In genomic region chr15:97361771-97362171, GRCm38 (mm10) we compare ENCODE assay signal across 10 mouse cellular contexts.
DNase-seq lines count a peak whose midpoint lies in the region; ATAC-seq lines count a peak whose summit lies in the region.
"Had no signal": no experiment of that assay in that cellular context is flagged by ENCODE, and none has a peak within 500 bp of the region (broad histone marks: within the 10 kb centered on the region; RNA-seq: fewer than 3 reads in every experiment).

No protein-coding gene starts in this region.

- DNase-seq in midbrain, embryonic 10.5 days (ENCODE audit: low spot score): no peak
- DNase-seq in induced T-regulatory cell, adult 2 months (ENCODE audit: low read depth): peak; percentile 87
- no peak for DNase-seq in Muller cell, postnatal 12 days (ENCODE audit: inconsistent ontology term)
- DNase-seq in adrenal gland, postnatal 25 days: no peak
- no peak for DNase-seq in kidney, postnatal 10 days

- ATAC-seq in midbrain, embryonic 13.5 days: no peak
- ATAC-seq in neutrophil, adult 5-6 weeks (ENCODE audit: extremely low read depth, insufficient number of reproducible peaks, low FRiP score, poor library complexity, severe bottlenecking): peak; percentile 53
- ATAC-seq in hindbrain, embryonic 16.5 days: no peak
- ATAC-seq: forebrain, embryonic 15.5 days had no signal

- H3K27ac ChIP-seq in midbrain, embryonic 10.5 days (replicated peaks): 0 out of 2 replicates have a peak overlapping the region, but pooled peaks have one; percentile 23
- H3K27ac ChIP-seq in midbrain, embryonic 13.5 days: no peak overlapping the region
- no peak overlapping the region for H3K27ac ChIP-seq in hindbrain, embryonic 16.5 days (ENCODE audit: low read depth, low read length)
- H3K27ac ChIP-seq: forebrain, embryonic 15.5 days; neural tube, embryonic 12.5 days had no signal

- H3K4me1 ChIP-seq in midbrain, embryonic 10.5 days: peaks cover 5% of the 10 kb centered on the region; the same call in 1 of the 2 replicates
- peaks cover 12% of the 10 kb centered on the region; the same call in 1 of the 2 replicates for H3K4me1 ChIP-seq in midbrain, embryonic 13.5 days (replicated peaks)
- H3K4me1 ChIP-seq in hindbrain, embryonic 16.5 days (ENCODE audit: control insufficient read depth, insufficient read depth, low read depth, low read length): no peaks in the 10 kb centered on the region
- H3K4me1 ChIP-seq: forebrain, embryonic 15.5 days; neural tube, embryonic 12.5 days had no signal

- no peaks in the 10 kb centered on the region for H3K9me3 ChIP-seq in midbrain, embryonic 10.5 days (replicated peaks)
- H3K9me3 ChIP-seq in midbrain, embryonic 13.5 days: no peaks in the 10 kb centered on the region
- H3K9me3 ChIP-seq in hindbrain, embryonic 16.5 days (ENCODE audit: control insufficient read depth, low read length): no peaks in the 10 kb centered on the region
- H3K9me3 ChIP-seq: forebrain, embryonic 15.5 days; neural tube, embryonic 12.5 days had no signal

- no peak overlapping the region for H3K4me2 ChIP-seq in midbrain, embryonic 13.5 days (replicated peaks)
- H3K4me2 ChIP-seq in hindbrain, embryonic 16.5 days (ENCODE audit: low read length): no peak overlapping the region
- H3K4me2 ChIP-seq: forebrain, embryonic 15.5 days; neural tube, embryonic 12.5 days had no signal

- no peaks in the 10 kb centered on the region for H3K36me3 ChIP-seq in midbrain, embryonic 10.5 days
- no peaks in the 10 kb centered on the region for H3K36me3 ChIP-seq in midbrain, embryonic 13.5 days
- H3K36me3 ChIP-seq in hindbrain, embryonic 16.5 days (ENCODE audit: control insufficient read depth, insufficient read depth, low read length): no peaks in the 10 kb centered on the region
- H3K36me3 ChIP-seq: forebrain, embryonic 15.5 days; neural tube, embryonic 12.5 days had no signal

- H3K4me3 ChIP-seq in midbrain, embryonic 10.5 days: no peak overlapping the region
- no peak overlapping the region for H3K4me3 ChIP-seq in midbrain, embryonic 13.5 days (replicated peaks)
- H3K4me3 ChIP-seq in hindbrain, embryonic 16.5 days (ENCODE audit: low read length): no peak overlapping the region
- H3K4me3 ChIP-seq: forebrain, embryonic 15.5 days; neural tube, embryonic 12.5 days had no signal

- H3K27me3 ChIP-seq in midbrain, embryonic 10.5 days (ENCODE audit: low read depth, poor library complexity, severe bottlenecking): no peaks in the 10 kb centered on the region
- no peaks in the 10 kb centered on the region for H3K27me3 ChIP-seq in midbrain, embryonic 13.5 days
- H3K27me3 ChIP-seq in hindbrain, embryonic 16.5 days (replicated peaks; ENCODE audit: control insufficient read depth, insufficient read depth, low read length): no peaks in the 10 kb centered on the region
- H3K27me3 ChIP-seq: forebrain, embryonic 15.5 days; neural tube, embryonic 12.5 days had no signal

- H3K9ac ChIP-seq in midbrain, embryonic 13.5 days (replicated peaks): no peak overlapping the region
- H3K9ac ChIP-seq in hindbrain, embryonic 16.5 days (ENCODE audit: low read depth, low read length): no peak overlapping the region
- H3K9ac ChIP-seq: forebrain, embryonic 15.5 days; neural tube, embryonic 12.5 days had no signal

- WGBS in midbrain, embryonic 10.5 days: 78% methylated on average over 8 of the region's 8 CpGs
- WGBS in midbrain, embryonic 13.5 days: 76% methylated on average over 8 of the region's 8 CpGs
- WGBS in hindbrain, embryonic 16.5 days: 71% methylated on average over 8 of the region's 8 CpGs
